Mouse (Mus musculus) thymus, postnatal 10 days (tissue): ENCODE results near the gene Apba3.
"Not testable (repeated sequence)": the region's sequence is repeated elsewhere in the genome, so short reads cannot be mapped to it uniquely, and the experiment has no call there.

ENCODE experiments used
- DNase-seq, 2 experiments: peaks; one replicate each; pipeline ENCODE4 v3.0.0; 2021; ENCODE audit warnings: low spot score in 2 of 2

Apba3 gene

DNA sequence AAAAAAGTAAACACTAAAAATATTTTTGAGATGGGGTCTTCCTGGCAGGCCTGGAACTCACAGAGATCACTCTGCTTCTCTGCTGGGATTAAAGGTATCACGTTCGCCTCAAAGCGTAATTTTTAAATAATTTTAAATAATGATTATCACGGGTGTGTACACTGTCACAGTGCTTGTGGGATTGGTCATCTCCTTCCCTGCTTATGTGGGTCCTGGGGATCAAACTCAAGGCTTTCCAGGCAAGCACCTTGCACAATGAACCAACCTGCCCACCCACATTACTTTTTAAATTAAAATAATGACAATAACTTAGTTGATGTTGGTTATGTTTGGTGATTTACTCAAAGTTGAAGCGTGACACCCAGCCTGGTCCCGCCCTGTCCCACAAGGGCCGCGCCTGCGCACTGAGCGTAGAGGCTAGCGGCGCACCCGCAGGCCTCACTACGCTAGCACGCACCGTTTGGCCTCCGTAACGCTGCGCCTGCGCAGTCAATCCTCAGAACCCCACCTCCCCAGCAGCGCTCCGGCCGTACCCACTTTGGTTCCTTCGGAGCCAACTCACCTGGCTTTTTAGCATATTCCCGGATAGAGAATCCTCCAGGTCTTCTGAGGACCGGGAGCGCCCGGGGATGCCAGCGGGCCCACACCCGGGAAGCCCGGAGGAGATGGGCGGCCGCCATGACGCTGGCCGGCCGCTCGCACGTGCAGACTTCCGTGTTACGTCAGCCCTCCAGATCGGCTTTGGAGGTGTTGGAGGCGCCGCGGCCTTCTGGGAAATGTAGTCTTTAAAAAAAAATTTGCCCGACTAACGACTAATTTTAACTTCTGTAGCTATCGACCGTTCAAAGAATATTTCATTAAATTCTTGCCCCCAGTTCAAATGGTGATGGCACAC, at the start of gene Apba3, which contains the start of gene Mrpl54:
Gene Apba3, plus strand, starts transcription at position 750 of the 895 bp plus-strand sequence.
Gene Mrpl54, minus strand, starts transcription at position 724 of the 895 bp plus-strand sequence.
- peak; percentile 95 to 97 for DNase-seq

DNA sequence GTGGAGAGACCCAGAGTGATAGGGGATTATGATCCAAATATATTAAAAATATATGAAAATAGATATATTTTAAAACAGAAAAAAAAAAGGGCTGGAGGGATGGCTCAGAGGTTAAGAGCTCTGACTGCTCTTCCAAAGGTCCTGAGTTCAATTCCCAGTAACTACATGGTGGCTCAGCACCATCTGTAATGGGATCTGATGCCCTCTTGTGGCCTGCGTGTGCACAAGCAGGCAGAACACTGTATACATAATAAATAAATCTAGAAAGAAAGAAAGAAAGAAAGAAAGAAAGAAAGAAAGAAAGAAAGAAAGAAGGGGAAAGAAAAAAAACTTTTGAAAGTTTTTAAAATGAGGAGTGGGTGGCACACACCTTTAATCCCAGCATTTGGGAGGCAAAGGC, 49.5 kb upstream of the Apba3 start:
- peak in 1 of 2 experiments; percentile 42 for DNase-seq

DNA sequence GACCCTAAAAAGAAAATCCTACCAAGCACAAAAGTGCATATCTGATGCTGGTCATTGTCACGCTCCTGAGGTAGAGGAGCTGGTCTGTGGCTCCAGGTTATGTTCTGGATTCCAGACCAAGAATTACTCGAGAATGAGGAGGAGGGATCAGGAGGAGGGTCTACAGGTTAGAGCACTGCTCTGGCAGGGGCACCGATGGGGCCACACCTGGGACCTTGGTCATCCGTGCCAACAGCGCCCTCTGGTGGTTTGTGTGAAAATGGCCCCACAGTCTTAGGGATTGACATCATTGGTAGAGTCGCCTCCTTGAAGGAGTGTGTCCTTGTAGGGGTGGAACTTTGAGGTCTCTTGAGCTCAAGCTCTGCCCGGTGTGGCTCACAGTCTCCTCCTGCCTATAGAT, 48.8 kb upstream of the Apba3 start:
- DNase-seq: peak; percentile 59 to 84

DNA sequence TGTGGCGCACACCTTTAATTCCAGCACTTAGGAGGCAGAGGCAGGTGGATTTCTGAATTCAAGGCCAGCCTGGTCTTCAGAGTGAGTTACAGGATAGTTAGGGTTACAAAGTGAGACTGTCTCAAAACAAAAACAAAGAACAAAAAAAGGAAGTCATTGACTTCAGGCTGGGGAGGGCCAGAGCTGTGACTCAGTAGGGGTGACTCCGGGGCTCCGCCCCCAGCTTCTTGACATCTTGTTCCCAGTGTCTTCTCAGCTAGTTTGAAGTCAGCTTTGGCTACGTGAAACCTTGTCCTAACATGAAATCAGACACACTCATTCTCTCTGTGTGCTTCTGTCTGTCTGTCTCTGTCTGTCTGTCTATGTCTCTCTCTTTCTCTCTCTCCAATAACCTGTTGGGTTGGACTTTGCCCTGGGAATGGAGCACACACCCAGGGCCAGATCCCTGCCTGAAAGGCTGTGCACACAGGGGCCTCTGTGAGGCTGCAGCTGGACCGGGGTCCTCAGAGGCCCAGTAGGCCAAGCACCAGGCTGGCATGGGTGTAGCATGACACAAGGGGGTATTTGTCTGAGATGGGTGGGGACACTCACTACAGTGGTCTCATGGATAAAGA, 45.3 kb upstream of the Apba3 start:
- DNase-seq: no peak

DNA sequence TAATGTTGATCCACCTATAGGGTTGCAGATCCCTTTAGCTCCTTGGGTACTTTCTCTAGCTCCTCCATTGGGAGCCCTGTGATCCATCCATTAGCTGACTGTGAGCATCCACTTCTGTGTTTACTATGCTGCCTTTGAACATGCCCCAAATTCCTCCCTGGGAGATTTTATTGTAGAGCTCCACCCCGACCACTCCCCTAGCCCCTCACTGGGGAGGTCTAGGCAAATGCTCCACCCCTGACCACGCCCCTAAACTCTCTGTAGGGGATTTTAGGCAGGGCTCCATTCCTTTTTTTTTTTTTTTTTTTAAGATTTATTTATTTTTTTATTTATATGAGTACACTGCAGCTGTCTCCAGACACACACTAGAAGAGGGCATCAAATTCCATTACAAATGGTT, 43.0 kb upstream of the Apba3 start:
- DNase-seq: not testable (repeated sequence)

DNA sequence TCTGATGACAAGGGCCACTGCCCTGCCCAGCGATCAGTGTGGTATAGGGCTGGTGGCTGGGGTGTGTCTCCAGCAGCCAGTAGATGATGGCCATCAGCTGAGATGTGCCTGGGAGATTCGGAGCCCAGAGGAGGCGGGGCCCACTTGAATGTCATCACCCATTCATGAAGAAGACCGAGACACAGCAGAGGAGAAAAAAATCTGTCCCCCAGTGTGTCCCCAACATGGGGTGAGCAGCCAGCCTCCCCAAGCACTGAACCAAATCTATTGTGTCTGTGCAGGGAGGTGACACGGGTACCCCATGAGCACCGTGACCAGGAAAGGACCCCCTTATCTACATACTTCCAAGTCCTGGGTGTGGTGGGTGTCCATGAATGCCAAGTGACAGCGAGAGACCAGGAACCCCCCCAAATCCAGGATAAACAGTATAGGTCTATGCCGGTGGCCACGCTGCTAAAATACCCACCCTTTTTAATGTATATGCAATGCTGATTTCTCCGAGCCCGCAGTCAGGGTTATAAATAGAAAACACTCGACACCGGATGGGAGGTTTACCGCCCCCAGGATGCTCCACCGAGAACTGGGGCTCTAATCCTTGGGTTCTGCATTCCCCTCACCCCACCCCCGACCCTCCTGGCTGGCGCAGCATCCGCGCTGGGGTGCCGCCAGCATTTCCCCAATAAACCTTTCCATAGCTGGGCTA, 36.9 kb upstream of the Apba3 start:
- DNase-seq: no peak

DNA sequence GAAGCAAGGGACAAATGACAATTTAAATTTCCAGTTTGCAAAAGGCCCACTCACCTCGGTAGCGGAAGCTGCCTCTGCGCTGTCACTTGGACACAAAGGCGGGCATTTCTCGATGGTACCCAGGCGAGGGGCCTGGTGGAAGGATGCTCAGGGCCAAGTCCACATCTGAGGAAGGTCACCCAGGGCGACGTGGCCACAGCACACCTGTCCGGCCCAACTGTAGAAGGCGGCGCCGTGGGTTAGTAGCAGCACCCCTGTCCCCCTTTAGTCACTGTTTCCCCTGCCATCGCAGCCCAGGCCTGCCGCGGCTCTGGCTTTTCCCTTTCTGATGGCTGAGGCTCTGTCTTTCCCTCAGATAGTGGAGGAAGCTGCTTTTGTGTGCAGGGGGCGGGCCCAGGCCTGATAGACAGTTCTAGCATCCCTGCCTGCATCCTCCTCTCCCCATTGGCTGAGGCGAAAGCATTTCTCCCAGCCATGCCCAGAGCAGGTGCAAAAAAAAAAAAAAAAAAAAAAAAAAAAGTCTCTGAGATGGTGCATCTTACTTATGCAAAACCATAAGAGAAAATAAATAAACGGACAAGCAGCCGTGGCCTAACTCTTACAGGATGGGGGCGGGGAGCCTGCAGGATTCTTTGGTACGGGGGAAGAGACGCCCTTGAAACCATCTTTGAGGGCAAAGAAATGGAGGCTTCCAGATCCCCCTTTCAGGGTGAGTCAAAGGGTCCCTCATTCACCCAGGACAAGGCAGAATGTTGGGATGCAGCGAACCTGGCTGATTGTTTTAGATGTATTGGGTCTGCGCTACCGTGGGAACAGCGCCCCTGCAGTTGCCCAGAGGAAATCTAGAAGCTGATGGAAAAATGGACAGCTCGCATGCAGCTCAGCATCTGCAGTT, 36.1 kb upstream of the Apba3 start, which contains the start of gene Atcay:
Gene Atcay, minus strand, starts transcription at position 396 of the 895 bp plus-strand sequence.
- DNase-seq: peak in 1 of 2 experiments; percentile 41

DNA sequence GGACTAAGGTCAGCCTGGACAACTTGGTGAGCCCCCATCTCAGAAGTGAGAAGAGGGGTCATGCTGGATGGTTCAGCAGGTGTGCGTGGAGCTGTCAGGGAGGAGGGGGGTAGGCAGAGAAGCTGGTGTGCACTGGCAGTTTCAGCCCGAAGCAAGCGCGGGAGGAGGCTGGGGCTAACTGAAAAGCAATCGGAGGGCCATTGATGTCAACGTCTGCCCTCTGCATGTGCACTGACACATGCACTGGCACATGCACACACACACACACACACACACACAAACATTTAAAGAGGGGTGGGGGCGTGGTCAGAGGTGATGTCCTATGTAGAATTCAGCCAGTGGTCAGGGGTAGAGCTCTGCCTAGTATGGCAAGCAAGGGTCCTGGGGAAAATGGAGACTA, 35.3 kb upstream of the Apba3 start:
- DNase-seq: no peak

DNA sequence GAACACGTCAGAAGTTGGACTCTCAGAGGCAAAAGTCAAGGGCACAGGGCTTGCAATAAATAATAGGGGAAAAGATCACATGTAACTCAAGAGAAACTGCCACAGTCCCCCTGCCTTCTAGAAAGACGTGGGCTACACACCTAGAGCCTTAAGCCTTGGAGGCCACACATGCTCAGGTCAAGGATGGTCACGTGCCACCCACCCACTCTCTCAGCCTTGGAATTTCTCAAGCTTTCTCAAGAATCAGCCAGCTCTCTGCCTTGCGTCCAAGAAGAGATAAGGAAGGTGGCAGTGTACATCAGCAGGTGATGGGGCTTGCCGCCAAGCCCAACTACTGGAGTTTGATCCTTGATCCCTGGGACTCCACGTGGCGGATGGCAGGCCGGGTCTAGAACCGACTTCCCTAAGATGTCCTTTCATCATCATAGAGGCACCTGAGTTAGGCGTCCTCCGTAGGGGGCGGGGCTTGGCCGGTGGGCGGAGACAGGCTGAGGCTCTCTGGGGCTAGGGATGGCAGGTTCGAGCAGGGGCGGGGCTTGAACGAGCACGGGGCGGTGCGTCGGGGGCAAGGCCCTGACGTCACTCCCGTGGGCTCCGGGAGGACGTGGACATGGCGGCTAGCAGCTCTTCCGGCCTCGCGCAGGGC, 34.1 kb upstream of the Apba3 start, which contains the start of gene Zfr2:
Gene Zfr2, plus strand, starts transcription at position 576 of the 646 bp plus-strand sequence.
- peak; percentile 88 to 92 for DNase-seq

DNA sequence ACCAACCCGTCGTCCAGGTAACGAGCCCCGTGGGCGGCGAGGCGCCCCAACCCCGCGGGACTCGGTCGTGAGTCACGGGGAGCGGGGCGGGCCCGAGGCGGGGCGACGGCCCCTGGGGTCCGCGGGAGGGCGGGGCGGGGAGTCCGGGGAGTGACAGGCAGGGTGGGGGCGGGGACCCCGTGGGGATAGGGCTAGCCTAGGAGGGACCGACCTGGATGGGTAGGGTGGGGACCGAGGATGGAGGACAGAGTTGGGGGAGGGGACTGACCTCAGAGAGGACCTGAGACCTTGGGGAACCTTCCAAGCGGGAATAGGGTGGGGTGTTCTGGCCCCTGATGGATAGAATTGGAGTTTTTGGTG, 33.6 kb upstream of the Apba3 start:
- DNase-seq: no peak

DNA sequence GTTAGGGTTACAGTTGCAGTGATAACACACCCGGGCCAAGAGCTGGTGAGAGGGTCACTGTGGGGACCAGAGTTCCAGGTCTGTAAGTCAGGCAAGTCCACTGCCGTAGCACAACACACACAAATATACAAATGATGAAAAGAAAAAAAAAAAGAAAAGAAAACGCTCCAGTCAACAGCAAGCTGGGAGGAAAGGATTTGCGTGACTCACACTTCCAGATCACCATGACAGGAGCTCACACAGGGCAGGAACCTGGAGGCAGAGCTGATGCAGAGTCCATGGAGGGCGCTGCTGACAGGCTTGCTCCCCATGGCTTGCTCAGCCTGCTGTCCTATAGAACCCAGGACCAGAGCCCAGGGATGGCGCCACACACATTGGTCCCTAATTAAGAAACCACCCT, 32.6 kb upstream of the Apba3 start:
- DNase-seq: no peak

DNA sequence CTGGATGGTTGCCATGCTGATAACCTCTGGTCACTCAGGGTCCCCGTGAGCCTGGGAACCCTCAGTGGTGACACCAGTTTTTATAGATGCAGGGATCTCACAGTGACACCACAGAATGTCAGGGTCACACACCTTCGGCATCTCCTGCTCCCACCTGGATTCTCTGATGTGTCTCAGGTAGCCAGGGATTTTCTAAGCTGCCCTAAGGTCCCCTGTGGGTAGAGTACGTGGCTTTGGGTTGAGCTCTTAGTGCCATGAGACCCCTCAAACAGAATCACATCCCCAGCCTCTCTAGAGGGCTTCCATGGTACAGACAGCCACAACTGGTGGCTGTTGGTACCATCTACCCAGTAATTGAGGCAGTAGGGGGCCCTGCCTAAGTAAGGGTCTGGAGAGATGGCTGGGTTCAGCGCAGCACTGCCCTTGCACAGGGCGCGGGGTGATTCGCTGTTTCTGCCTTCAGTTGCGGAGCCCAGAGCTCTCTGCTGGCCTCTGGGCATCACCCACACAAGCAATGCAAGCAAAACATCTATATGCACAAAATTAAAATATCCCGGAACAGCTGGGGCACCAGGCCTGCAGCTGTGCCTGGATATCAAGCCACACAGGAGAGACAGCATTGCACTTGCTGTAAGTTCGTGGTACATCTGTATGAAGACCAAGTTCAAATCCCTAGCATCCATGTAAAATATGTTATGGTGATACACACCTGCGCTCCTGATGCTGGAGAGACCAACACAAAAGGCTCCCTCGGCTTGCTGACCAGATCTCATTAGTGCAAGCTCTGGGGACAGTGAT, 30.1 kb upstream of the Apba3 start:
- DNase-seq: no peak

DNA sequence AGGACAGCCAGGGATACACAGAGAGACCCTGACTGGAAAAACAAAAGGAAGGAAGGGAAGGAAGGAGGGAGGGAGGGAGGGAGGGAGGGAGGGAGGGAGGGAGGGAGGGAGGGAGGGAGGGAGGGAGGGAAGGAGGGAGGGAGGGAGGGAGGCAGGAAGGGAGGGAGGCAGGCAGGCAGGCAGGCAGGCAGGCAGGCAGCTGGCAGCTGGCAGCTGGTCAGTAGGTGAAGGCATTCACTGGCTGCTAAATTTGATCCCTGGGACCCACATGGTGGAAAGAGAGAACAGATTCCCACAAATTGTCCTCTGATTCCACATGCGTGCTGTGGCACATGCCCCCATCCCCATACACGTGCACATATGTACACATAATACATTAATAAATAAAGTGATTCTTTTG, 28.1 kb upstream of the Apba3 start:
- DNase-seq: no peak

DNA sequence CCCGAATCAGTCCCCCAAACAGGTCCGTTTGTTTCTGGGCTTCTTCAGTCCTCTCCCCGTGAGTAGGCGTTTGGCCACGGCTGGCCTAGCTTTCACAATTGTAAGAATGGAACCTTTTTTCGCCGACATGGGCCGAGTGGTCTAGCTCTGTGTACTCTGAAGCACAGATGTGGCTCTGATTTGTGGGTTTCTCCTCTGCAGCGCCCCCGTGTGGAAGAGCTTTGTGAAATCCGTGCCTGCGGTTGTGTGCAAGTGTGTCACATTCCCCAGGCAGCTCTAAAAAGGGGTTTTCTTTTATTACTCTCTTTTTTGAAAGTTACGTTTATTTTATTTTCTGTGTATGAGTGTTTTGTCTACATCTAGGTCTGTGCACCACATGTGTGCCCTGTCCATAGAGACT, 25.9 kb upstream of the Apba3 start:
- DNase-seq: peak; percentile 53 to 82

DNA sequence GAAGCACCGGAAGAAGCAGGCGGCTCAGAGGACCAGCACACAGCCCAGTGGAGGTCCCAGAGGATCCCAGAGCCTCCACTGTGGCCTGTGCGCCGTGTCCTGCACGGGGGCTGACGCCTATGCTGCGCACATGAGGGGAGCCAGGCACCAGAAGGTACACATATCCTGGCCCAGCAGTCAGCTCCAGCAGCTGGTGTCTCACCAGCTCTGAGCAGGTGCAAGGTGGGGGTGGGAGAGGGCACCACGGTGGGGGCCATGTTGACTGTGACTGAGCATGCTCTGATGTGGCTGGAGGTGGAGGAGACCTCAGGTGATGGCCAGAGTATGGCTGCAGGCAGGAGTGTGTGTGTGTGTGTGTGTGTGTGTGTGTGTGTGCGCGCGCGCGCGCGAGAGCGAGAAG, 24.7 kb upstream of the Apba3 start:
- peak; percentile 45 to 54 for DNase-seq

DNA sequence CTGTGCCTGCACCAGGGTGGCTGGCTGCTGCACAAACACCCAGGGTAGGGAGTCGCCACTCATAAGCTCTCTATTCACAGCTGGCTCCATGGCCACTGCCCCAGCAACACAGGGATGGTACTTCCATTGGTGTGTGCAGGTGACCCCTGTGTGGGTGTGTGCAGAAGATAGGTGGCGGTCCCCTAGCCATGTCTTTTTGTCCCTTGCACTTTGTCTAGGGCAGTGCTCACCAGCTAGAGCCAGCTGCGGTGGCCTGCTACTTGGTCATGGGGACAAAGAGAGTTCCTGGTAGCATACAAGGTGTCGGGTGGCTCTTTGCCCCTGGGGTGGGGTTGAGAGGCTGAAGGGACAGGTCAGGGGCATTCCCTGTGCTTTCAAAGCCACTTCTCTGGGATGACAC, 22.6 kb upstream of the Apba3 start:
- no peak for DNase-seq

DNA sequence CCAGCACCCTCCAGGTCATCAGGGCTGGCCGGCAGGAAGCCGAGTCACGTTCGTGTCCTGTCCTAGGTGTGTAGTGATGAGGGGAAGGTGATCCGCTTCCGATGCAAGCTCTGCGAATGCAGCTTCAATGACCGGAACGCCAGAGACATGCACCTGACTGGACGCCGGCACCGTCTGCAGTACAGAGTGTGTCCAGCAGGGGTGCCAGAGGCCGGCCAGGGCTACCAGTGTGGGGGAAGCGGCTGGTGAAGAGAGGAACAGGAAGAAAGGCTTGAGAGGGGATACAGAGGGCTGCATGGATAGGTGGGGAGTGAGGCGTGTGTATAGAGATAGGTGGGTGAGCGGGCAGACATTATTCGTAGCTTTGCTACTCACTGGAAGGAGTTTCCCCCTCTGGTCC, 22.2 kb upstream of the Apba3 start:
- DNase-seq: peak; percentile 68 to 85

DNA sequence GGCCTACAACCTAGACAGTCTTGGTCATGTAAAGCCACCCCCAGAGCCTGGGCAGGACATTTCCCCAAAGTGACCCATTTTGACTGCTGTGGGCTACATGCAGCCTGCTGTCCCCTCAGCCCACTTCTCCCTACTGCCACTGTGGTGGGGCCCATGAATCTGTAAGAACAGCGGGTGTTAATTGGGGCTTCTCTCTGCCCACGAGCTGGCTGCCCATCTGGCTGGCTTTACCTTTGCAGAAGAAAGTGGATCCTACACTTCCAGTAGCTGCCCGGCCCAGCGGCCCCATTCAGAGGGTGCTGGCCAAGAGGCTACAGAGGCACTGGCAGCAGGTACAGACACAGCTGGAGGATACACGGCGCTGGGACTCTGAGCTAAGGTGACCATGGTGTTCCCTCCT, 21.6 kb upstream of the Apba3 start:
- DNase-seq: no peak

DNA sequence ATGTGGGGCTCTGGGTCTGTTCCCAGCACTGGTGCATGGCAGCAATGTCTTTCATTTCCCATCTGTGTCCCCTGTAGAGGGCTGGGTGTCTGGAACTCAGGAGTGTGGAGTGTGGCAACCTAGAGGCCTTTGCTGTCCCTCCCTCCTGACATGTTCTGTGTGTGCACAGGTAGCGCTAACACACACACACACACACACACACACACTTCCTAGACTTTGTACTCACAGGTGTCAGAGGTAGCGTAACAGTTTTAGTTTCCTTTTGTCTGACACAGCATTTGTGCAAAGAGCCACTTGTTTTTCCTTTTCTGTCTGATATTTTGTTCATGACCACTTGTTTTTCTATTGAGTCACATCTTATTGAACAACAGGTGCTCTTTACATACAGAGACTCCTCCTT, 19.0 kb upstream of the Apba3 start:
- DNase-seq: no peak

DNA sequence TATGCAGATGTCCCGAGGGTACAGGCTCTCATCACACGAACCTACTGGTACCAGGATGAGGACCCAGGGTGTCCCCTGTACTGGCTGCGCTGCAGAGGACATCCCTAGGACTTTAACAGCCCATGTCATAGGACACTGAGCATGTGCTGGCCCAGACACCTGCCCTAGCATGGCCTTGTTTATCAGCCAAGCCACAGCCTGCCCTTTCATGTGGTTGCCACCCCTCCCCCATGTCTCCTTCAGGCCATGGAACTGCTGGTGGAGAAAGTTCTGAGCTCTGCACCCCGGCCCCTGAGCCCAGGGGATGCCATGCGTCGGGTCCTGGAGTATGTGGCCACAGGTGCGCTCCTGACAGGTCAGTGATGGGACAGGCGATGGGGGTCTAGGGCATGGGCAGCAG, 17.3 kb upstream of the Apba3 start:
- no peak for DNase-seq
